Mouse (Mus musculus) kidney, adult 2 months (tissue): ENCODE results near the gene Ephx1. TPM values are rescaled to one million over a fixed set of nuclear protein-coding genes. Genes with fewer than 3 reads are reported as not detected.
"Not testable (repeated sequence)": the region's sequence is repeated elsewhere in the genome, so short reads cannot be mapped to it uniquely, and the experiment has no call there.

Experiments used
- DNase-seq: peaks from one replicate; pipeline ENCODE4 v3.0.0; 2021
- H3K27ac ChIP-seq: fragments of 200-500 bp; 2 replicates; pipeline ENCODE4 v1.5.1; 2012; ENCODE audit warnings: low read depth, low read length, control low read depth, inconsistent platforms; ENCODE audit not compliant: insufficient read depth
- H3K27me3 ChIP-seq: fragments of 200-500 bp; replicated peaks from 2 replicates; pipeline ENCODE4 v1.6.1; 2012; ENCODE audit warnings: mild to moderate bottlenecking, moderate library complexity, low read length, inconsistent platforms; ENCODE audit not compliant: control insufficient read depth, insufficient read depth
- H3K36me3 ChIP-seq: fragments of 200-500 bp; 2 replicates; pipeline ENCODE4 v1.6.1; 2012; ENCODE audit warnings: mild to moderate bottlenecking, moderate library complexity, low read length, inconsistent platforms; ENCODE audit not compliant: control insufficient read depth, insufficient read depth
- H3K4me1 ChIP-seq: fragments of 200-500 bp; 2 replicates; pipeline ENCODE4 v1.6.1; 2011; ENCODE audit warnings: low read length; ENCODE audit not compliant: control insufficient read depth, insufficient read depth
- H3K4me3 ChIP-seq: fragments of 200-500 bp; 2 replicates; pipeline ENCODE4 v1.5.1; 2011; ENCODE audit warnings: mild to moderate bottlenecking, low read depth, low read length, control low read depth; ENCODE audit not compliant: insufficient read depth
- CTCF ChIP-seq: fragments of 200-500 bp; conservative IDR thresholded peaks from 2 replicates; pipeline ENCODE4 v1.5.1; 2011; ENCODE audit warnings: low read depth, mild to moderate bottlenecking, control low read depth, low read length, moderate library complexity, mixed read lengths; ENCODE audit not compliant: insufficient read depth, insufficient read length
- POLR2A ChIP-seq: fragments of 200-500 bp; IDR thresholded peaks from one replicate; pipeline ENCODE4 v1.6.1; 2011; ENCODE audit warnings: low read depth, low read length, control low read depth
- WGBS: fragments of 180-500 bp; shearing (Covaris S2); methylation state at CpG from one replicate; pipeline ENCODE4 v1.1.7; 2018; 5-methylcytosine and 5-hydroxymethylcytosine counted together
- polyA plus RNA-seq: library from polyadenylated mRNA; depleted of rRNA; stranded (reverse); fragments of >200 nt; gene quantifications from 2 replicates; pipeline ENCODE4 v1.2.3, GENCODE M21; 2012

The Ephx1 gene
- polyA plus RNA-seq, 1 experiment = 69.9 TPM

- WGBS = under 1% methylated on average over 9 of the region's 9 CpGs
- TF ChIP-seq POLR2A = no peak
- TF ChIP-seq CTCF = peak; percentile 94
- no peak overlapping the region for H3K27ac ChIP-seq
- H3K4me3 ChIP-seq = no peak overlapping the region
- no peaks in the 10 kb centered on the region for H3K27me3 ChIP-seq
- H3K36me3 ChIP-seq = no peaks in the 10 kb centered on the region
- DNase-seq = peak; percentile 72
- no peaks in the 10 kb centered on the region for H3K4me1 ChIP-seq
Measured at GRCm38 (mm10) chr1:180987759-180988158, 32.9 kb downstream of the Ephx1 start.

GRCm38 (mm10) chr1:180986701-180987100 lies 34.0 kb downstream of the Ephx1 start:
- Histone ChIP-seq H3K36me3 (no peaks in the 10 kb centered on the region), H3K4me1 (no peaks in the 10 kb centered on the region), H3K4me3 (no peak overlapping the region), H3K27me3 (no peaks in the 10 kb centered on the region), H3K27ac (no peak overlapping the region)
- no peak for DNase-seq
- no peak for TF ChIP-seq POLR2A
- no peak for TF ChIP-seq CTCF
- 90% methylated on average over 8 of the region's 8 CpGs for WGBS

- H3K27me3 ChIP-seq, H3K4me1 ChIP-seq, H3K27ac ChIP-seq, H3K4me3 ChIP-seq, DNase-seq, H3K36me3 ChIP-seq: not testable (repeated sequence)
- 79% methylated on average over 7 of the region's 7 CpGs for WGBS
Measured at GRCm38 (mm10) chr1:180981298-180982046, 39.2 kb downstream of the Ephx1 start.

DNA sequence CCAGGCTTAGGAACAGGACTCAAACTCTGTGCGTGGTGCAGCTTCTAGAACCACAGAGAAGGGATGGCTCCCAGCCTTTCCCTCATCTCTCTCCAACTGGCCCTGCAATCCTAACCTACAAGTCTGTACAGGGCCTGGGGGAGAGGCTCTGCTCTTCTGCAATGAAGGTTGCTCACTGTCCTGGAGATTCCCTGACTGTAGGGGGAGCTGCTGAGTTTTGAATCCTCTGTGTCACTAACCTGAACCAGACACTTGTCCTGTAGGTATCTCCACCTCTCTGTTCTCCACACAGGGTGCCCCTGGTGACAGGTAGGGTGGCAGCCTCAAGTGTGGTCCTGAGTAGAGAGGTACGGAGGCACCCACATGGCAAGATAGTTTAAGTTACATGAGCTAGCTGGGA lies 40.2 kb downstream of the Ephx1 start:
- no peak for DNase-seq
- Histone ChIP-seq H3K4me1 (no peaks in the 10 kb centered on the region), H3K36me3 (no peaks in the 10 kb centered on the region), H3K27me3 (no peaks in the 10 kb centered on the region), H3K4me3 (no peak overlapping the region), H3K27ac (no peak overlapping the region)
- WGBS = 81% methylated on average over 2 of the region's 2 CpGs
- TF ChIP-seq POLR2A (no peak), CTCF (peak; percentile 34; the same call in 1 of the 2 replicates)

- TF ChIP-seq POLR2A (no peak), CTCF (no peak)
- Histone ChIP-seq H3K4me1 (no peaks in the 10 kb centered on the region), H3K4me3 (no peak overlapping the region), H3K36me3 (no peaks in the 10 kb centered on the region), H3K27ac (no peak overlapping the region), H3K27me3 (no peaks in the 10 kb centered on the region)
- WGBS = 76% methylated on average over 24 of the region's 24 CpGs
- DNase-seq = no peak
Measured at GRCm38 (mm10) chr1:180979484-180980251, 41.0 kb downstream of the Ephx1 start.

DNA sequence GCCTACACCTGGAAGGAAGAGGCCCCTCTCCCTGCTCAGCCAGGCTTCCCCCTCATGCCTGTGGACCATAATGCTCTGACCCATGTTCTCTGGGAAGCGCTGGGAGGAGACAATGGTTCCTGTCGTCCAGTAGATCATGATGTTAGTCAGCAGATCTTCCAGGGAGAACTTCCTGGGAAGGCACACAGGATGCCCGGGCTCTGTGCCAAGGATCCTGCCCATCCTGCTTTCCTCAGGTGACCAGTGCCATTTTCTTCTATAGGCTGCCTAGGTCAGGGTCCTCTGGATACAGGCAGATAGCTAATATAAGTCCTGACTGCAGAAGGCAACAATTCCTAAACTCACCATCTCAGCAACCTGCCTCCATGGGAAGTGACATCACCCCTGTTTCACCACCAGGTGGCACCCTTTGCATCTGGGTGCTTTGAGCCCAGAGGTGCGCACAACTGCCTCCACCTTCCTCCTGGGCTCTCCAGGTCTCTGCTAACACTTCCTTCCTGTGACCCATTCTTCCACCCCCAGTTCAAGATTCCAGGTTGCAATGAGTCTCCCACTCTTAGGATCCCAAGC lies 44.5 kb downstream of the Ephx1 start:
- H3K4me1 ChIP-seq = no peaks in the 10 kb centered on the region
- H3K27ac ChIP-seq = no peak overlapping the region
- H3K27me3 ChIP-seq = no peaks in the 10 kb centered on the region
- WGBS = 47% methylated on average over 4 of the region's 4 CpGs
- H3K4me3 ChIP-seq = no peak overlapping the region
- no peaks in the 10 kb centered on the region for H3K36me3 ChIP-seq
- TF ChIP-seq POLR2A = no peak
- peak; percentile 90 for TF ChIP-seq CTCF
- peak; percentile 47 for DNase-seq

DNA sequence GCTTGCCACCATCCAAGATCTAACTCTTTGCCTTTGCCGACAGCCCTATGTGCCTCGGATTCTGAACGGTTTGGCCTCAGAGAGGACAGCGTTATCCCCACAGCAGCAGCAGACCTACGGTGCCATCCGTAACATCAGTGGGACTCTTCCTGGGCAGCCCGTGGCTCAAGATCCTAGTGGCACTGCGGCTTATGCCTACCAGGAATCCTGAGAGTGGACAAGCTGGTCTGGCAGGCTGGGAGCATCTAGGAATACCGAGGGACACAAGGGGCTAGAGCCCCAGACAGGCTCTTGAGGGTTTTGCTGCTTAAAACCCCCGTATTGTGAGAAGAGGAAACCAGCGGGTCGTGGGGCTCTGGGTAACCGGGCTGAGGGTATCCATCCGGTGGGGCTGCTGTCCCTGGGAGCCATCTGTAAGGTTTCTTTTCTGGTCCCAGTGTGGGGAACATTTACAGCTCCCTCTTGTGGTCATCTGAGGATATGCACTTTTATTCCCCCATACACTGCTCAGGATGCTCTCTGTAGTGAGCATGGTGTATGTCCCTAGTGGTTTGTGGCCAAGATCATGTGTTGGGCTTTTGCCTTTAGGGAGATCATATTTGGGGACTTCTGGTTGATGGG lies 46.5 kb downstream of the Ephx1 start:
- Histone ChIP-seq H3K4me3 (no peak overlapping the region), H3K36me3 (no peaks in the 10 kb centered on the region; the same call in 1 of the 2 replicates), H3K27ac (no peak overlapping the region), H3K4me1 (no peaks in the 10 kb centered on the region), H3K27me3 (no peaks in the 10 kb centered on the region)
- peak; percentile 57 for TF ChIP-seq CTCF
- no peak for TF ChIP-seq POLR2A
- 57% methylated on average over 14 of the region's 14 CpGs for WGBS
- DNase-seq = peak; percentile 59
